Mouse (Mus musculus): Measurements from ENCODE around the gene Pglyrp2. TPM values are rescaled to one million over a fixed set of nuclear protein-coding genes. Genes with fewer than 3 reads are reported as not detected.
A peak's percentile ranks its signal among the peaks of the same experiment; 100 is the strongest.

Gene Pglyrp2
- total RNA-seq, 2 experiments from 2014 or later, result not detected

GRCm38 (mm10) chr17:32411898-32412297 is 12.1 kb downstream of the Pglyrp2 start:
- intact Hi-C loops (cut with DNase I), result no loop called here

GRCm38 (mm10) chr17:32403417-32403816 is 20.6 kb downstream of the Pglyrp2 start, which contains the start of gene Rasal3:
Gene Rasal3, minus strand, starts transcription at chr17:32403583.
- intact Hi-C loops (cut with DNase I), result no loop called here

More at GRCm38 (mm10) chr17:32411898-32412297, 12.1 kb downstream of the Pglyrp2 start:
- no peak for DNase-seq (ENCODE audit: low spot score in 2 of 2)

GRCm38 (mm10) chr17:32402779-32403157 is 21.2 kb downstream of the Pglyrp2 start:
- intact Hi-C loops (cut with DNase I), result no loop called here
- DNase-seq (ENCODE audit: low spot score in 2 of 2), result no peak

More at GRCm38 (mm10) chr17:32403417-32403816, 20.6 kb downstream of the Pglyrp2 start, which contains the start of gene Rasal3:
- DNase-seq (ENCODE audit: low spot score in 2 of 2), result no peak

GRCm38 (mm10) chr17:32402011-32402778 is 21.8 kb downstream of the Pglyrp2 start:
- no peak for DNase-seq (ENCODE audit: low spot score in 2 of 2)
- intact Hi-C loops (cut with DNase I), result no loop called here

GRCm38 (mm10) chr17:32396266-32396665 is 27.7 kb downstream of the Pglyrp2 start:
- intact Hi-C loops (cut with DNase I), result no loop called here
- DNase-seq (ENCODE audit: low spot score in 2 of 2), result no peak

- DNase-seq (ENCODE audit: low spot score in 2 of 2), result no peak
- intact Hi-C loops (cut with DNase I), result no loop called here
Measured at GRCm38 (mm10) chr17:32393944-32394343, 30.0 kb downstream of the Pglyrp2 start.

- intact Hi-C loops (cut with DNase I), result loop anchor here (5.0 kb wide), 3 partner anchors 42 to 103 kb away; no protein-coding TSS in a partner anchor
- DNase-seq (ENCODE audit: low spot score in 2 of 2), result peak; percentile 94 to 96
Measured at GRCm38 (mm10) chr17:32389101-32389659, 34.8 kb downstream of the Pglyrp2 start, which contains the start of gene Wiz. Gene Wiz, minus strand, starts transcription at chr17:32389439.

GRCm38 (mm10) chr17:32388370-32389100 is 35.4 kb downstream of the Pglyrp2 start:
- no peak for DNase-seq (ENCODE audit: low spot score in 2 of 2)
- intact Hi-C loops (cut with DNase I), result loop anchor here (5.0 kb wide), 3 partner anchors 41 to 104 kb away; no protein-coding TSS in a partner anchor

GRCm38 (mm10) chr17:32387986-32388369 is 36.0 kb downstream of the Pglyrp2 start:
- intact Hi-C loops (cut with DNase I), result loop anchor here (5.0 kb wide), 3 partner anchors 41 to 104 kb away; no protein-coding TSS in a partner anchor
- no peak for DNase-seq (ENCODE audit: low spot score in 2 of 2)

GRCm38 (mm10) chr17:32386659-32387432 is 37.1 kb downstream of the Pglyrp2 start:
- intact Hi-C loops (cut with DNase I), result loop anchor here (5.0 kb wide), 3 partner anchors 40 to 105 kb away; no protein-coding TSS in a partner anchor
- DNase-seq (ENCODE audit: low spot score in 2 of 2), result peak; percentile 47 to 56

- intact Hi-C loops (cut with DNase I), result loop anchor here (2.0 kb wide), 1 partner anchor 19 kb away; no protein-coding TSS in a partner anchor
- DNase-seq (ENCODE audit: low spot score in 2 of 2), result no peak
Measured at GRCm38 (mm10) chr17:32383661-32384060, 40.3 kb downstream of the Pglyrp2 start.

GRCm38 (mm10) chr17:32382576-32382975 is 41.4 kb downstream of the Pglyrp2 start:
- no peak for DNase-seq (ENCODE audit: low spot score in 2 of 2)
- intact Hi-C loops (cut with DNase I), result loop anchor here (2.0 kb wide), 1 partner anchor 18 kb away; no protein-coding TSS in a partner anchor

GRCm38 (mm10) chr17:32378786-32379185 is 45.2 kb downstream of the Pglyrp2 start:
- DNase-seq (ENCODE audit: low spot score in 2 of 2), result no peak
- intact Hi-C loops (cut with DNase I), result no loop called here

- intact Hi-C loops (cut with DNase I), result no loop called here
- DNase-seq (ENCODE audit: low spot score in 2 of 2), result no peak
Measured at GRCm38 (mm10) chr17:32377137-32377536, 46.8 kb downstream of the Pglyrp2 start.

GRCm38 (mm10) chr17:32376475-32376874 is 47.5 kb downstream of the Pglyrp2 start:
- no peak for DNase-seq (ENCODE audit: low spot score in 2 of 2)
- intact Hi-C loops (cut with DNase I), result no loop called here

- no peak for DNase-seq (ENCODE audit: low spot score in 2 of 2)
- intact Hi-C loops (cut with DNase I), result no loop called here
Measured at GRCm38 (mm10) chr17:32368991-32369578, 54.9 kb downstream of the Pglyrp2 start.

GRCm38 (mm10) chr17:32367706-32368105 is 56.3 kb downstream of the Pglyrp2 start:
- no peak for DNase-seq (ENCODE audit: low spot score in 2 of 2)
- intact Hi-C loops (cut with DNase I), result no loop called here

GRCm38 (mm10) chr17:32365296-32365695 is 58.7 kb downstream of the Pglyrp2 start:
- intact Hi-C loops (cut with DNase I), result loop anchor here (2.0 kb wide), 1 partner anchor 18 kb away; no protein-coding TSS in a partner anchor
- no peak for DNase-seq (ENCODE audit: low spot score in 2 of 2)

All from left cerebral cortex, postnatal 14 days (tissue).